Mouse (Mus musculus) macrophage (primary cell): Measurements from ENCODE around the gene Aph1c. TPM values are rescaled to one million over a fixed set of nuclear protein-coding genes. Genes with fewer than 3 reads are reported as not detected.
"Not testable (repeated sequence)": the region's sequence is repeated elsewhere in the genome, so short reads cannot be mapped to it uniquely, and the experiment has no call there.

Experiments
- H3K27ac ChIP-seq: fragments of 350-480 bp; formaldehyde crosslinking; 2 replicates; pipeline ENCODE4 v1.9.0; 2021
- H3K36me3 ChIP-seq: fragments of 350-480 bp; formaldehyde crosslinking; 2 replicates; pipeline ENCODE4 v1.9.0; 2021; ENCODE audit errors: inconsistent target
- H3K4me3 ChIP-seq: fragments of 350-480 bp; formaldehyde crosslinking; 2 replicates; pipeline ENCODE4 v1.9.0; 2021; ENCODE audit errors: inconsistent target
- H3K79me2 ChIP-seq: fragments of 350-480 bp; formaldehyde crosslinking; 2 replicates; pipeline ENCODE4 v1.9.0; 2021; ENCODE audit errors: inconsistent target
- WGBS: methylation state at CpG from one replicate; pipeline ENCODE4 v1.1.7; 2026; ENCODE audit warnings: inconsistent platforms; ENCODE audit not compliant: missing documents; 5-methylcytosine and 5-hydroxymethylcytosine counted together
- polyA plus RNA-seq: library from polyadenylated mRNA; stranded (reverse); fragments of 250-400 nt; gene quantifications from 3 replicates; pipeline ENCODE4 v1.2.4, GENCODE M21; 2018; ENCODE audit warnings: inconsistent platforms

The Aph1c gene
- polyA plus RNA-seq, 1 experiment from 2014 or later = 63.8 TPM

DNA sequence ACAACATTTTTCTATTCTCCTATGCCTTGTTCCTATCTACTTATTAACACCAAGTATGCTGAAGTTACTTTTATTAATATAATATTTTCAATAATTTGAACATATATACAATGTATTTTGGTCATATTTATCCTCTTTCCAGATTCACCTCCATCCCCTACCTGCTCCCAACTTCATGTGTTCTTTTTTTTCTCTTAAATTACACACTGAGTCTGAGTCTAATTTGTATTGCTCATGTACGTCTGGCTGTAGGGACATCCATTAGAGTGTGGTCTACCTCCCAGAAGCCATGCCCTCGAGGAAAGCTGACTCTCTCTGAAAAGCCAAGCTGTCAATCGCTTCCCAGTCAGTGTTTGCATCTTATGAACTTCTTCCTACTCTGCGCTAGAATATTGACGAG, 37.8 kb downstream of the Aph1c start, which contains the start of gene Gm10647:
Gm10647 (plus strand) TSS at position 301 of the 400 bp plus-strand sequence.
- Histone ChIP-seq H3K79me2 (no peaks in the 10 kb centered on the region), H3K4me3 (peak within 1 kb of the TSS; percentile 59), H3K27ac (no peak within 1 kb of the TSS), H3K36me3 (no peaks in the 10 kb centered on the region)
- WGBS = 90% methylated on average over 5 of the region's 5 CpGs

DNA sequence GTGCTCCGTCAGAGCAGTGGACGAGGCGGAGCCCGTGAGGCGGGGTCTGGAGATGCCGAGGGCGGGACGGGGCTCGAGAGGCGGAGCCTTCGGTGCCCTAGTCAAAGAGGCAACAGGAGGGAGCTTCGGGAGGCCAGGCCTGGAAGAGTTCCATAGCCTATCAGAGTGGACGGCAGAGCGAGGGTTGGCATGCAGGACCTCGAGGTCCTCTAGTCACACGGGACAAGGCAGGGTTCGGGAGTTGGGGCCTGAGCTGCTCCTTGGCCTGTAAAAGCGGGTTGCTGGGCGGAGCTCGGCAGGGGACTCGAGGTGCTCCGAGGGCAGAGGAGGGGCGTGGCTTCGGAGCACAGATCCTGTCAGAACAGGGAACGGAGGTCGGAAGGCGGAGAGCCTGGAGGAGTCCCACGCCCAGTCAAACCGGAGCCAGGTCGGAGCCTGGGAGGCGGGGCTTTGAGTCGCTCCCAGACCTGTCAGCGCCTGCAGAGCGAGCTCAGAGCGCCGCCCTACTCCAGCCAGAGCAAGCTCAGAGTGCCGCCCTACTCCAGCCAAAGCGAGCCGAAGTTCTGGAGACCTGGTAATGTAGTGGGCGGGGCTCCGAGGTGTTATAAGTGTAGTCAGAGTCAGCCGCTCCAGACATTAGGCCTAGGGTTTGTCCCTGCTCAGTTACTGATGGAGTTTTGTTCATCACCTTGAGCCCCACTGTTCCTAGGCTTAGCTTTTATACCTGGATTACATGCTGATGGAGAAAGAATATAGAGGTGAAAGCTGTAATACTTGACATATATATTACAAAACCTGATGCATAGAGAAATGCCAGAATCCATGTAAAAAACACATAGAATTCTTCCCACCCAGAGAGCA, 38.8 kb downstream of the Aph1c start, which contains the start of gene Aph1b:
Aph1b (minus strand) TSS at position 27 of the 861 bp plus-strand sequence.
- Histone ChIP-seq H3K36me3 (no peaks in the 10 kb centered on the region), H3K4me3 (peak within 1 kb of the TSS; percentile 59), H3K79me2 (no peaks in the 10 kb centered on the region), H3K27ac (peak within 1 kb of the TSS; percentile 52)
- WGBS = under 1% methylated on average over 40 of the region's 42 CpGs

DNA sequence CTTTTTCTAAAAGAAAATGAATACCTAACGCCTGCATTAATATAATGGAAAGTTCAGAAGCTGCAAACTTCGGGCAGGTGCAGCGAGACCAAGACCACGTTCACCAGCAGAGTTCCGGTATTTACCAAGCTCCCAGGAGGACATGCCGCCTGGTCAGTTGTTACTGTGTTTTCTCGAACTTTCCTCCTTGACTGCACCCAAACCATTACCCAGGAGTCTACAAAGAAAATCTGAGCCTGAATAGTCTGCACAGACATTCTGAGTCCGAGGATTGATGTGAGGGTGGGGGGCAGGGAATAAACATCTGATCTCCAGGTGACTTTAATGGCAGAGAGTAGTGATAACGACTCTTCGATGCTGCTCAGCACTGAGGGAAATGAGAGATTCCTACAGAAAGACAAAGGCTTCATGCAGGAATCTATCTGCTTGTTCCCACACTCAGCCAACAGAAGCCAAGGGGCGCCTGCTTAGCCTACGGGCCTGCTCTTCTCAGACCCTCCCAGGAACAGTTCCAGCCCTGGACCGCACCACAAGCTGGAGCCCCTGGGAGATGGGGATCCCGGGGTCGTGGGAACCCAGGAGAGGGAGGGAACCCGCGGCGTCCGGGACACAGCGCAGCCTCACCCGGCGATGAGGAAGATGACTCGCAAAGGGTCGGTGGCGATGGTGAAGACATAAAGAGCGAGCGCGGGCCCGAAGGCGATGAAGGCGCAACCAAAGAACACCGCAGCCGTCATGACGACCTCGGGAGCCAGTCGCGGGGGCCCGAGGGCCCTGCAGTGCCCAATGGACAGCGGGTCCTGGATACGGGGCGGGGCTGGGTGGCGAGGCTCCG, 39.7 kb downstream of the Aph1c start:
- H3K36me3 ChIP-seq = no peaks in the 10 kb centered on the region
- WGBS = 6% methylated on average over 41 of the region's 43 CpGs
- no peak overlapping the region for H3K27ac ChIP-seq
- H3K4me3 ChIP-seq = peak overlapping the region; percentile 59
- H3K79me2 ChIP-seq = no peaks in the 10 kb centered on the region

DNA sequence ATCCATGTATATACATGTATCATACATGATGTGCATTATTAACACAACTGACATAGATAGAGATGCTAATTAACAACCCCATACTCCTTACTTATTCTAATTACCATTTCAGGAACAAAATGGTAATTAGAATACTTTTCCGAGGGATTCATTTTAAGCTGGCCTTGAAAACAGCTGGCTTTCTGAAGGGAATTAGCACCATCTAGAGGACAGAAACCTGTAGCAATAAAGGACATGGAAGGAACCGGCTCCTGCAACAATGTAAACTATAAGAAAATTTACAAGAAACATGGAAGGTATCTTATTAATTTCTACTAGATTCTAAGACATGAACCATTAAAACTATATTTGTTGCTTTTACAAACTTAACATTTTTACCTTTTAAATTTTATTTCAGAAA, 46.7 kb downstream of the Aph1c start:
- Histone ChIP-seq H3K4me3 (no peak overlapping the region), H3K36me3 (no peaks in the 10 kb centered on the region), H3K27ac (no peak overlapping the region), H3K79me2 (no peaks in the 10 kb centered on the region)
- 32% methylated on average over 2 of the region's 2 CpGs for WGBS

DNA sequence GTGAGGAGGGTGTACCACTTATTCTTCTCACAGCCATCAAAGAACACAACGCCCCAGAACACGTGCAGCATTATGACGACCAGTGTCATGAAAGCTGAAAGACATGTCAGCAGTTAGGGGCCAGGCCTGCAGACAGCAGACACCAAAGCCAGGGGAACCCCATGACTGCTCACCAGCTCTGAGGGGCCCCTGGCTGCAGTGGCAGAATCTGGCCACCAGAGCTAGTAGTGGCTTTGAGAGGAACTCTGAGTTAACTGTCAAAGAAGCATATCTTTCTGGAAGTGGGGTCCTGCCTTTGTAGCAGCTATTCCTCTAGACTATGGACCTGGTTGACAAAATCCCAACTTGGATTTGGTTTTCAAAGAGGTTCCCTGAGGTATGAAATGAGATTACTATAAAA, 50.0 kb downstream of the Aph1c start:
- not testable (repeated sequence) for H3K4me3 ChIP-seq, H3K79me2 ChIP-seq, H3K27ac ChIP-seq, H3K36me3 ChIP-seq
- no CpG with 5 or more reads among the region's 3 CpGs for WGBS

DNA sequence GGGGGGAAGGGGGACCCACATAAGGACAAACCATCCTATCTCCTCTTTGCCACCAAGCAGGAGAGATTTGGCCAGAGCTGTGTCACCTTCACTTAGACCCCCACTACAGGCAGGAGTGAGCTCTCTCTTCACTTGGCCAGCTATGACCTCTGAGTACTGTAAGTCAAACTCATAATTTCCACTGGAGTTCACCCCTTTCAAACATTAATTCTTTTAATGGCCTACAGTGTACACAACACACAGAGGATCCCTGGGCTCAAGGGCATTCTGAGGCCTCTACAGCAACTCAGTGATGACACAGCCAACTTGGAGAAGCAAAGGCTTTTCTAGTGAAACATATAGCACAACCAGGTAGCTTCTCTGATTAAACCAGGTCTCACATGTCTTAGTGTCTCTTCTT, 63.8 kb downstream of the Aph1c start:
- H3K36me3 ChIP-seq = no peaks in the 10 kb centered on the region
- no peaks in the 10 kb centered on the region for H3K79me2 ChIP-seq
- no peak overlapping the region for H3K27ac ChIP-seq
- no peak overlapping the region for H3K4me3 ChIP-seq

DNA sequence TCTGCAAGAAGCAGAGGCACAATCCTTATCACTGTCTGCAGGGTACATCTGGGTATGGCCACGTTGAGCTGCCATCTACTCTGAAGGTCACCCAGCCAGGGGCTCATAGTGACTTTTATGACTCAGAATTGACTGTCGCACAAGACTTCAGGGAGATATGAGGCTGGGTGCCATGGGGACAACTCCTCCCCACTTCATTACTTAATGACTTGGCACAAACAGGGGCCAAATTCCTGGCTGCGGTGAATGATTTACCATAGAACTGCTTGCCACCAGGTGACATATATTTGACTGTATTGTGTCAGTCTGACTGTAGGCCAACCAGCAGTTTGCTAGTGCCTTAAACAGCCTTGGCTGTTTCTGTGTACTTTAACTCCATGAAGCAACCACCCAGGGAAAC, 65.3 kb downstream of the Aph1c start:
- Histone ChIP-seq H3K27ac (no peak overlapping the region), H3K79me2 (no peaks in the 10 kb centered on the region), H3K36me3 (no peaks in the 10 kb centered on the region), H3K4me3 (no peak overlapping the region)
- WGBS = 83% methylated on average over 3 of the region's 3 CpGs

DNA sequence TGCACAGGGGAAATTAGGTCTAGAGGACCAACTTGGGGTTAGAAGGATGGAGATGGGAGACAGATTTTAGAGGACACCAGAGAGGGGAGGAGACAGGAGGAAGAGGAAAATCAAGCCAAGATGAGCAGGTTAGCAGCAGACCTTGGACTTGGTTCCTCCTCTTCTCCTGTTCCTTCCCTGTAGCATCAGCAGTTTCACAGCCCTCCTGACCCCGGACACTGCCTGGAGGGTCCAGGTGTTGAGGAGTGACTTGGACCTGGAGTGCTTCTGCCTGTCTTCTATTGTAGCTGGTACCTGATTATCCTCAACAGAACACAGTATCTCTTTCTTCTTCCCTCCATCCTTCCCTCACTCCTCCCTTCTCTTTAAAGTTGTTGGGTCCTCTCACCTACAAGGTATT, 65.8 kb downstream of the Aph1c start:
- no peak overlapping the region for H3K27ac ChIP-seq
- 77% methylated on average over 1 of the region's 1 CpGs for WGBS
- H3K79me2 ChIP-seq = no peaks in the 10 kb centered on the region
- H3K4me3 ChIP-seq = no peak overlapping the region
- H3K36me3 ChIP-seq = no peaks in the 10 kb centered on the region

Other genes starting within 250 kb of the Aph1c start
- 14.6 to 26.5 TPM (median 21.3 TPM) in 3 replicates for gene Usp3, start 241.6 kb downstream of the Aph1c start, polyA plus RNA-seq
- 0.09 to 0.11 TPM in 2 of 3 replicates, not detected in the other for gene Car12, start 121.0 kb downstream of the Aph1c start, polyA plus RNA-seq
- 3.3 to 4.4 TPM (median 4.3 TPM) in 3 replicates for gene Aph1b, start 39.2 kb downstream of the Aph1c start, polyA plus RNA-seq
- gene Gm10647, start 37.7 kb downstream of the Aph1c start, polyA plus RNA-seq = not detected in 3 replicates
- 189 to 289 TPM (median 212 TPM) in 3 replicates for gene Rab8b, start 85.0 kb upstream of the Aph1c start, polyA plus RNA-seq
- 167 to 496 TPM (median 309 TPM) in 3 replicates for gene Rps27l, start 111.4 kb upstream of the Aph1c start, polyA plus RNA-seq
- 31.0 to 53.6 TPM (median 37.0 TPM) in 3 replicates for gene Lactb, start 140.8 kb upstream of the Aph1c start, polyA plus RNA-seq
- gene Tpm1, start 214.7 kb upstream of the Aph1c start, polyA plus RNA-seq = 62.6 to 101 TPM (median 96.3 TPM) in 3 replicates